Mouse (Mus musculus) spleen, adult 2 months (tissue): ENCODE measurements around the gene Erbb3.

Source experiments
- CTCF ChIP-seq: fragments of 200-500 bp; IDR thresholded peaks from 2 replicates; pipeline ENCODE4 v1.5.1; 2011; ENCODE audit warnings: mild to moderate bottlenecking, inconsistent platforms; ENCODE audit not compliant: insufficient read depth, insufficient read length, insufficient replicate concordance; ENCODE audit errors: extremely low read depth
- POLR2A ChIP-seq: fragments of 200-500 bp; IDR thresholded peaks from 2 replicates; pipeline ENCODE4 v1.6.1; 2011; ENCODE audit warnings: low read depth, low read length, inconsistent platforms

GRCm38 (mm10) chr10:128612433-128613153 lies 23.1 kb upstream of the Erbb3 start:
- peak; percentile 65; the same call in 1 of the 2 replicates for TF ChIP-seq CTCF
- no peak for TF ChIP-seq POLR2A
